Mouse (Mus musculus) kidney, adult 8-10 months (tissue): ENCODE data around the gene Tas1r3.
A peak's percentile ranks its signal among the peaks of the same experiment; 100 is the strongest.

ENCODE experiments used
- DNase-seq, 2 experiments: peaks; one replicate each; pipeline ENCODE4 v3.0.0; 2022

The Tas1r3 gene

GRCm38 (mm10) chr4:155840076-155841002, 22.8 kb downstream of the Tas1r3 start:
- DNase-seq = no peak

GRCm38 (mm10) chr4:155839483-155839910, 23.7 kb downstream of the Tas1r3 start, which contains the start of gene Mxra8:
Gene Mxra8 (plus strand): TSS chr4:155839680.
- DNase-seq = peak; percentile 73 to 85

DNA sequence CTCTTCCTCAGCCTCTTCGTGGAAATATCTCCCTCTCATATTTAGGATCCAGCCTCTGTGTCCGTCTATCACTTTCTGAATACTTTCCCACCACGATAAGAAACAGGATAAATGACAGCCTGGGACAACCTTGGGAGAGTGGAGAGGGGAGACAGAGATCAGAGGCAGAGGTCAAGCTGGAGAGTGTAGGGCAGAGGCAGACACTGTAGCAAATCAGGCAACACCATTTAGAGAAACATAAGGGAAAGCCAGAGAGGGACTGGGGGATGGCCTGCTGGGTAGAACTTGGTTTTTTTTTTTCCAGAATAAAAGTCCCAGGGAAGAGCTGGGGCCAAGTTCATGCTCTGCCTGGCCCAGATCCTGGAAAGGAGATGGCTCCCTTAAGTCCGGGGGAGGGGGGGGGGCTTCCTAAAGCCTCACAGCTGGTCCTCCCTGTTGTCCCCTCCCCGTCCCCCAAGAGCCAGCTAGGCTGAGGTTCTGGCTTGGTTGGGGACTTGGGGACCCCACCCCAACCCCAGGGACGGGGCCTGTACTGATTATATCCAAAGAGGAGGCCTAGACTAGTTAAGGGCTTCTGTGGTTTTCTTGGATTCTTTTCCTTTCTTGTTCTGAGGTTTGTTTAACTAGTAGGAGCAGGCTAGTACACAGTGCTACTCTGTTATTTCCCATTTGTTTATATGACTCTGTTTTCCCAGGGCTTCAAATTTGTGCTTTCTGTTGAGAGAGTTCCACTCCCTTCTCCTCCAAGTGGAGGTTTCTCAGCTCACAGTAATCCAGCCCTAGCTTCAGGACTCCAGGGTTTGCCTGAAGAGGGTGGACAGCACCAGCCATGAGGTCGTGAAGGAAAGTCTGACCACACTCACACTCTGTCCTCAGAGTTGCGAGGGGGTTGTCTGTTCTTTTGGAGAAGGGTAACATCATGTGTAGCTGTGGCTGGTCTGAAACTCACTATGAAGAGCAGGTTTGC, 24.7 kb downstream of the Tas1r3 start:
- DNase-seq = no peak

DNA sequence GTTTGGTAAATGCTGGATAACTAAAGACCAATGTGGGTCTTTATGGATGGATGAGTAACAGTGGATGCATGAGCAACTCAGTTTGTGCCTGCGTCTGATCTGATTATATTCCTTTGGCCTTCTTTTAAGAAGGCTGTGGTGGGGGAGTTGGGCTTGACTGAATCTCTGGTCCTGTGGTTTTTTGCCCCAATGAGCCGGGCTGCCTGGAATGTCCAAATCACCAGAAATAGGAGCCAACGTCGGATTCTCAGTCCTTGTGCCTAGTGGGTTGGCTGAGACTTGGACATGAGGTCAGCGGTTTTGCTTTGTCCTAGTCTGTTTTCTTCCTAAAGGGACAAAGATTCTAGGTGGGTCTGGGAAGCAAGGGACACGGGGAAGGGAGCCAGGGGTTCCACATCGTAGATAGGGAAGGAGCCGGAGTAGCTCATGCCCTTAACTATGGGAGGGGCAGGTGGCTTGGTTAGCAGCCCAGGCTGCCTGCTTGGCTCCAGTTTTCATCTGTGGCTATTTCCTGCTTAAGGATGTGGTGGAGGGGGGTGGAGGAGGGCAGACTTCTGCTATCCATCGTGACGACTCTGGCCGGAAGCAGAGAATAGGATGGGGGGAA, 25.7 kb downstream of the Tas1r3 start:
- no peak for DNase-seq

DNA sequence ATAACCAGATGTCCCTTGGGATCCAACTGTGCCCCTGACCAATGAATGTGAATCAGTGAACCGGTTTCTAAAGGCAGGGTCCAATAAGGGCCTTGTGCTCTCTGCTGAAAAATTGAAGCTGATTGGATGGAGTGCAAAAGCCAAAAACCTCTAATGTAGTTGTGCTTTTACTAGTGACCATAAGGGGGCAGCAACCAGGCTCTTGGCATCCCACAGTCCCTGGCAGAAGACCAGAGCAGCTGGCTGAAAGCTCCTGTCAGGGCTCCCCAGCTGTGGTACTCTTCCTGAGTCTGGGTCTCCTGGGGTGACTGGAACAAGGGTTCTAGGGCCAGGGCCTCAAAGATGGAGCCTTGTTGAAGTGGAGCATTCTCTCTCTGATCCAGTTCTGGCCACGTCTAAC, 29.3 kb downstream of the Tas1r3 start:
- DNase-seq = peak; percentile 83 to 85

DNA sequence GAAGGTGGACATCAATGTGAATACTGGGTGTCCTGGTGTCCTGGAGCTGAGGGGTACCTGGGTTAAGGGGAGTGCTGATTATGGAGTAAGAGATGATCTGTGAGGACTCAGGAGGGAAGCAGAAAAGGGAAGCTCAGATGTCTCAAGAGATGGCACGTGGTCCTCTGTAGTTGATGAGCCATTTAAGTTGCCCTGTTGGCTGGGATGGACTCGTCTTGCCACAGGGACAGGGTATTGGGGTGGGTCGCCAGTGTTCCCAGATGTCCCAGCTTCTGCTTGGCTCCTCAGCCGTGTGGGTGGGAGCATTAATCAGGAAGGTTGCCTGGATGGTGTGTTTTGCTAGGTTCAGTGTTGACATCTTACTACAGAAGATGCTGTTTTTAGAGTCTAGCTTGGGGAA, 29.9 kb downstream of the Tas1r3 start:
- no peak for DNase-seq

GRCm38 (mm10) chr4:155832321-155832720, 30.8 kb downstream of the Tas1r3 start:
- DNase-seq = no peak

DNA sequence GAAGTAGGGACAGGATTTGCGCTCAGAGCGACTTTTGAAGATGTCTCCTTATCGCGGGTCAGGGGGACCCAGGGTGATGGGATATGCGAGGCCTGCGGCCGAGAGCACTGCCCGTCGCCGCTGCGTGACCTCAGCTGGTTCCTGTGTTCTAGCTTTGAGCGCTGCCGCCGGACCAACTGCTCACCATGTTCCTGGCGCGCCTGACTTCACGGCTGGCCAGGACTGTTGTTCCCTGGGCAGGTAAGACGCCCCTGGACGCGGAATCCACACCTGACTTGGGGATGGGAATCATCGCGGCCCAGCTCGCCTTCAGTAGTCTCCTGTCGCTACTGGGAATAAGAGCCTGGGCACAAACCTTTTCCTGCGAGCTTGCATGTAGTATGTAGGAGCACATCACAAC, 31.3 kb downstream of the Tas1r3 start:
- peak in 1 of 2 experiments; percentile 50 for DNase-seq

DNA sequence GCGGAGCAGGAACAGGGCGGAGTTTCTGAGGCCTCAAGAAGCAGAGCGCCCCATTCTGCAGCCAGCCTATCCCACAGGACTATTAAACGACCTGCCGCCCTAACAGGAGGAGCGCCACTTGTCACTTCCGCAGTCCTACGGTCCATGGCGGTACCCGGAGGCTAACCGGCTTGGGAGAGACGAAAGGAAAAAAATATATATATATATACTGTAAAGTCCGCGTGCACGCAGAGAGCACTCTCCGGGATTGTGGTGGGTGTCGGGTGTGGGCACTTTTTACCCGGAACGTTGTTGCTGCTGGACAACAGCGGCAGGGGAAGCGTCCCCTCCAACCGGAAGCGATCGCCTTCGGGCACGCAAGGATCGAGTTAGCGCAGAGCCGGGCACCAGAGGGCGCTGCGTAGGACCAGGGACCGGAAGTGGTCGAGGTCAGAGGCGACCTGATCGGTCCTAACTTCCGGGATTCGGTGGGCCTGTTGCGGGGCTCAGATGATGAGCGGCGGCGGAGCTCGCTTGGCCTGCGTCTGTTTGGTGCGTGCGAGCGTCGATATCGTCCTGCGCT, 31.9 kb downstream of the Tas1r3 start, which contains the start of gene Aurkaip1:
TSS of gene Aurkaip1 (plus strand) at position 68 of the 562 bp plus-strand sequence.
- DNase-seq = peak; percentile 91 to 95

DNA sequence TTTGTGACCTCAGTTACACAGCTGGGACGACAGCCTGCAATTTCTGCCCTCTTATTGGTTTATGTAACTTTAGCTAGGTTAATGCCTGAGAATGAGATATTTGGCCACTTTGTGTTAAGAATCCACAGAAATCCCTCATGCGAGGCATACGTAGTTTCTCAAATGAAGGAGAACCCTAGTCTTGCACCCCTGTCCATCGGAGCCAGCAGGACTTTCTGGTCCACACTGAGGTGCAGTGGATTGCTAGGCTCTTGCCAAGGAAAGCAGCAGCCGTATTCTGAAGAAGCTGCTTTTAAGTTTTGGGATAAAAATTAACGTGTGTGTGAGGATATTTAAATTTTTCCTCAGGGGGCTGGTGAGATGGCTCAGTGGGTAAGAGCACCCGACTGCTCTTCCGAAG, 32.6 kb downstream of the Tas1r3 start:
- DNase-seq = no peak

- DNase-seq = no peak
These were observed 33.3 kb downstream of the Tas1r3 start for GRCm38 (mm10) chr4:155829866-155830265.

GRCm38 (mm10) chr4:155823443-155823842, 39.7 kb downstream of the Tas1r3 start:
- no peak for DNase-seq

DNA sequence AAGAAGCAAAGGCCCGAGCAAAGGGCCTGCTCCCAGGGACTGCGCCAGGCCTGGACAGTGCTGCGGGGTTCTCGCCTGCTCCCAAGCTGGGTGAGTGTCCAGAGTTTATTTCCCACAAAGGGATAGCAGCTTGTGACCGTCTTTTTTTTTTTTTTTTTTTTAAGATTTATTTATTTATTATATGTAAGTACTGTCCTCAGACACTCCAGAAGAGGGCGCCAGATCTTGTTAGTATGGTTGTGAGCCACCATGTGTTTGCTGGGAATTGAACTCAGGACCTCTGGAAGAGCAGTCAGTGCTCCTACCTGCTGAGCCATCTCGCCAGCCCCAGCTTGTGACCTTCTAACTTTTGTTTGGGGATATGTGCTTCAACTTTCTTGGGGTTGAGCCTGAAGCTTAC, 42.1 kb downstream of the Tas1r3 start:
- no peak for DNase-seq

GRCm38 (mm10) chr4:155817533-155817932, 45.6 kb downstream of the Tas1r3 start:
- no peak for DNase-seq

DNA sequence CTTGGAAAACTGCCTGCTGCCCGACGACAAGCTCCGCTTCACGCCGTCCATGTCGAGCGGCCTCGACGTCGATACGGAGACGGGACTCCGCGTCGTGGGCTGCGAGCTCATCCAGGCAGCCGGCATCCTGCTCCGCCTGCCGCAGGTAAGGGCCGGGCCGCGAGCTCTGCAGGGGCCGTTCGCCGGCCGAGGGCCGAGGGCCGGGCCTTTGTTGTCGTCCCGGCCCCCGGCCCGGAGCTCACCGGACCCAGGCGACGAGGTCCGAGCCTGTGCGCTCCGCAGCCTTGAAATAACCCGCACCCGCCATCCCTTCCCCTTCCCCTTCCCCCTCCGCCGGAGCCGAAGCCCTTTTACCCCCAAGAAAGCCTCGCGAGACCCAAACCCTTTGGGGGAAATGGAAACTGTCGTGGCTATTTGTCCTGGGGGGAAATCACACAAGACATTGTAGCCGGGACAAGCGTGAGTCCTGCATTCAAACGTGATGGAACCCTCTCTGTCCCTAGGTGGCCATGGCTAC, 50.4 kb downstream of the Tas1r3 start:
- no peak for DNase-seq

GRCm38 (mm10) chr4:155811929-155812664, 51.1 kb downstream of the Tas1r3 start, which contains the start of gene Ccnl2:
Gene Ccnl2 (plus strand): TSS chr4:155812489.
- DNase-seq = peak; percentile 92 to 94
